Mouse (Mus musculus): ENCODE measurements at regions not wholly inside any gene's neighbourhood (a gene's known extent, or its start where the extent isn't known, plus 50 kb on each side); places are given as distances from the start of the nearest gene placed in this dataset.

- no peak overlapping the region for H3K4me3 ChIP-seq (ENCODE audit: low read depth, low read length)
- ATAC-seq (replicated peaks; ENCODE audit: low FRiP score) (no peak), DNase-seq (ENCODE audit: low spot score) (no peak)
Observed at GRCm38 (mm10) chrX:10984894-10985293, 270.1 kb downstream of the Mid1ip1 start.

GRCm38 (mm10) chrX:10991871-10992210 is 277.0 kb downstream of the Mid1ip1 start:
- H3K9ac ChIP-seq (ENCODE audit: low read length), result no peak overlapping the region
- DNase-seq (ENCODE audit: low spot score) (no peak), ATAC-seq (replicated peaks; ENCODE audit: low FRiP score) (peak; percentile 35; the same call in 1 of the 2 replicates)
- H3K36me3 ChIP-seq (ENCODE audit: control insufficient read depth, insufficient read depth, low read length), result no peaks in the 10 kb centered on the region
- 27% methylated on average over 6 of the region's 6 CpGs for WGBS
- H3K4me1 ChIP-seq (replicated peaks; ENCODE audit: control insufficient read depth, insufficient read depth, low read length), result no peaks in the 10 kb centered on the region; the same call in 1 of the 2 replicates
- H3K9me3 ChIP-seq (ENCODE audit: control insufficient read depth, low read length), result no peaks in the 10 kb centered on the region
- H3K4me2 ChIP-seq (ENCODE audit: low read depth, low read length, severe bottlenecking), result peak overlapping the region; percentile 43; the same call in 1 of the 2 replicates
- no peaks in the 10 kb centered on the region for H3K27me3 ChIP-seq (ENCODE audit: control insufficient read depth, insufficient read depth, low read length)
- peak overlapping the region; percentile 84 for H3K27ac ChIP-seq (ENCODE audit: low read depth, low read length)
- H3K4me3 ChIP-seq (ENCODE audit: low read depth, low read length), result no peak overlapping the region

More at GRCm38 (mm10) chrX:10984894-10985293, 270.1 kb downstream of the Mid1ip1 start:
- no peak overlapping the region for H3K9ac ChIP-seq (ENCODE audit: low read length)
- WGBS, result 92% methylated on average over 7 of the region's 7 CpGs
- H3K36me3 ChIP-seq (ENCODE audit: control insufficient read depth, insufficient read depth, low read length), result no peaks in the 10 kb centered on the region
- H3K27me3 ChIP-seq (ENCODE audit: control insufficient read depth, insufficient read depth, low read length), result no peaks in the 10 kb centered on the region
- H3K27ac ChIP-seq (ENCODE audit: low read depth, low read length), result no peak overlapping the region
- no peaks in the 10 kb centered on the region for H3K4me1 ChIP-seq (replicated peaks; ENCODE audit: control insufficient read depth, insufficient read depth, low read length)
- no peak overlapping the region for H3K4me2 ChIP-seq (ENCODE audit: low read depth, low read length, severe bottlenecking)
- H3K9me3 ChIP-seq (ENCODE audit: control insufficient read depth, low read length), result no peaks in the 10 kb centered on the region

DNA sequence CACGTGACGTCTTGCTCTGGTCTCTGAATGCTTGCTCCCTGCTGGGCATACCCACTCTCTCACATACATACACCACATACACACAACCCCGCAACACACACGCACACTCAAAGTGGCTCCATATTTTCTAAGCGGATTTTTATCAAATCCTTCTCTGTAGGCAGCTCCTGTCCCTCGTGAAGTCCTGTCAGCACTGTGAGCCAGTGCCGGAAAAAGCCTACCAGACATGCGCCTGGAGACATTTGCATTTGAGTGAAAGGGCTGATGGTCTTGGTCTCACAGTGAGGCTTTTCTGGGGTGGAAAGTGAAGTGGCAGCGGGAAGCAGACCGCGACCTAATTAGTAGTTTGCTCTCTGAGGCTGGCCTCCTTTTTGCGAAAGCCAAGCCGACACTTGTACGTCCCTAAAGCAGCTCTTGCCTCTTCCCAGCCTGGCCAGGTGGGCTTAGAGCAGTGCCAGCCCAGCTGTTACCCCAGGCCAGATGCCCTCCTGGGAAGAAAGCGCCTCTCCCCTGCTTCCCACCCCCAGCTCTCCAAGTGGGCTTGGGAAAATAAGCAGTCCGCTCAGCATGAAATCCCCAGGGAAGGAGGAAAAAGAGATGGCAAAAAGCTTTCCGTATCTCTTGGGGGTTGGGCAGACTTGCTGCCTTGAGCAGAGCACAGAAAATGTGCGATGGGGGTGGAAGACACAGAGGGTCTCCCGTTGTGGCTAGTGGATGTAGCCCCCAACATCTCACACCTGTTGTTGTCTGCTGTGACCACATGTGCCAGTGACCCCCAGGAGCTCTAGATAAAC is 277.6 kb downstream of the Mid1ip1 start:
- ATAC-seq (replicated peaks; ENCODE audit: low FRiP score) (peak; percentile 82), DNase-seq (ENCODE audit: low spot score) (peak; percentile 60)
- Histone ChIP-seq H3K4me3 (ENCODE audit: low read depth, low read length) (no peak overlapping the region), H3K4me1 (replicated peaks; ENCODE audit: control insufficient read depth, insufficient read depth, low read length) (no peaks in the 10 kb centered on the region; the same call in 1 of the 2 replicates), H3K4me2 (ENCODE audit: low read depth, low read length, severe bottlenecking) (peak overlapping the region; percentile 43), H3K27ac (ENCODE audit: low read depth, low read length) (peak overlapping the region; percentile 84), H3K27me3 (ENCODE audit: control insufficient read depth, insufficient read depth, low read length) (no peaks in the 10 kb centered on the region), H3K9ac (ENCODE audit: low read length) (peak overlapping the region; percentile 25), H3K36me3 (ENCODE audit: control insufficient read depth, insufficient read depth, low read length) (no peaks in the 10 kb centered on the region), H3K9me3 (ENCODE audit: control insufficient read depth, low read length) (no peaks in the 10 kb centered on the region)
- 26% methylated on average over 19 of the region's 19 CpGs for WGBS

DNA sequence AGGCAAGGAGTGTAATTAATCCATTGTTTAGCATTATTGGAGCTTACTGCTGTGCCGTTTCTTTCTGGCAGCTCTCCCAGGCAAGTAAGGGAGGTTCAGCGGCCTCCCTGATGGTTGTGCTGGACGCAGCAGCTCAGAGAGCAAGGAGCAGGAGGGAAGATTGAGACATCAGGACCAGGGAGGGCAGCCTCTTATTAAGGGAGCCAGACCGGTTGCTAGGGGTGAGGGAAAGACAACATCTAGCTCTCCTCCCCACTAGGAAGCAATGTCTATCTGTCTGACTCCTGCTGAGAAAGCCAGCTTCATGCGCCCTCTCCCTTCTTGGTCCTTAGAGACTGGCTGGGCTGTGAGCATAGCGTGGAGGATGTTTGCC is 278.2 kb downstream of the Mid1ip1 start:
- H3K9me3 ChIP-seq (ENCODE audit: control insufficient read depth, low read length), result no peaks in the 10 kb centered on the region
- H3K4me2 ChIP-seq (ENCODE audit: low read depth, low read length, severe bottlenecking), result peak overlapping the region; percentile 43
- H3K27me3 ChIP-seq (ENCODE audit: control insufficient read depth, insufficient read depth, low read length), result no peaks in the 10 kb centered on the region
- H3K27ac ChIP-seq (ENCODE audit: low read depth, low read length), result peak overlapping the region; percentile 84
- DNase-seq (ENCODE audit: low spot score), result no peak
- H3K4me3 ChIP-seq (ENCODE audit: low read depth, low read length), result no peak overlapping the region
- 0 out of 2 replicates have a peak, but pooled peaks have one; percentile 11 for ATAC-seq (replicated peaks; ENCODE audit: low FRiP score)
- no peaks in the 10 kb centered on the region; the same call in 1 of the 2 replicates for H3K4me1 ChIP-seq (replicated peaks; ENCODE audit: control insufficient read depth, insufficient read depth, low read length)
- no peaks in the 10 kb centered on the region for H3K36me3 ChIP-seq (ENCODE audit: control insufficient read depth, insufficient read depth, low read length)
- 26% methylated on average over 6 of the region's 6 CpGs for WGBS
- H3K9ac ChIP-seq (ENCODE audit: low read length), result no peak overlapping the region; the same call in 1 of the 2 replicates

- no peaks in the 10 kb centered on the region; the same call in 1 of the 2 replicates for H3K4me1 ChIP-seq (replicated peaks; ENCODE audit: control insufficient read depth, insufficient read depth, low read length)
- no peak overlapping the region for H3K4me3 ChIP-seq (ENCODE audit: low read depth, low read length)
- no peaks in the 10 kb centered on the region for H3K36me3 ChIP-seq (ENCODE audit: control insufficient read depth, insufficient read depth, low read length)
- no peak overlapping the region for H3K9ac ChIP-seq (ENCODE audit: low read length)
- DNase-seq (ENCODE audit: low spot score), result no peak
- no peak overlapping the region for H3K4me2 ChIP-seq (ENCODE audit: low read depth, low read length, severe bottlenecking)
- no peak overlapping the region for H3K27ac ChIP-seq (ENCODE audit: low read depth, low read length)
- no peaks in the 10 kb centered on the region for H3K9me3 ChIP-seq (ENCODE audit: control insufficient read depth, low read length)
- H3K27me3 ChIP-seq (ENCODE audit: control insufficient read depth, insufficient read depth, low read length), result no peaks in the 10 kb centered on the region
- ATAC-seq (replicated peaks; ENCODE audit: low FRiP score), result no peak
Observed at GRCm38 (mm10) chrX:10994910-10995309, 280.1 kb downstream of the Mid1ip1 start.

DNA sequence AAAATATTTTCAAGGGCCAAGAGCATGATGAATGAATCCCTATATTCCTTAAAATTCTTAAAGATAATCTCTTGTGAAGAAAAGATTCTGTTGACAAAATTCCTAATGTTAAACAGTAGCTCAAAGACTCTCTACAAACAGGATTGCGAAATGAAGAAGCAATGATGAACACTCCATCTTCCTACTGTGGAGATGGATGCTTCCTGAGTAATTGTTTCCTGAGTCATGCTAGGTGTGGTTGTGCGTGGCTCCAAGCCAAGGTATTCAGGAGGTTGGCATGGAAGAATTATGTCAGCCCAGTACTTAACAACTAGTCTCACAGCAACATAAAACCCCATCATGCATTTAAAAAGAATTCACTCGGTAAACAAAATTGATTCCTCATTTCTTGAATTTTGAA is 286.4 kb downstream of the Mid1ip1 start:
- Histone ChIP-seq H3K4me3 (ENCODE audit: low read depth, low read length) (no peak overlapping the region), H3K27me3 (ENCODE audit: control insufficient read depth, insufficient read depth, low read length) (no peaks in the 10 kb centered on the region), H3K36me3 (ENCODE audit: control insufficient read depth, insufficient read depth, low read length) (no peaks in the 10 kb centered on the region), H3K4me2 (ENCODE audit: low read depth, low read length, severe bottlenecking) (no peak overlapping the region), H3K4me1 (replicated peaks; ENCODE audit: control insufficient read depth, insufficient read depth, low read length) (no peaks in the 10 kb centered on the region), H3K9ac (ENCODE audit: low read length) (no peak overlapping the region), H3K27ac (ENCODE audit: low read depth, low read length) (no peak overlapping the region), H3K9me3 (ENCODE audit: control insufficient read depth, low read length) (no peaks in the 10 kb centered on the region)
- no peak for ATAC-seq (replicated peaks; ENCODE audit: low FRiP score)
- DNase-seq (ENCODE audit: low spot score), result no peak
- WGBS, result 93% methylated on average over 3 of the region's 3 CpGs

DNA sequence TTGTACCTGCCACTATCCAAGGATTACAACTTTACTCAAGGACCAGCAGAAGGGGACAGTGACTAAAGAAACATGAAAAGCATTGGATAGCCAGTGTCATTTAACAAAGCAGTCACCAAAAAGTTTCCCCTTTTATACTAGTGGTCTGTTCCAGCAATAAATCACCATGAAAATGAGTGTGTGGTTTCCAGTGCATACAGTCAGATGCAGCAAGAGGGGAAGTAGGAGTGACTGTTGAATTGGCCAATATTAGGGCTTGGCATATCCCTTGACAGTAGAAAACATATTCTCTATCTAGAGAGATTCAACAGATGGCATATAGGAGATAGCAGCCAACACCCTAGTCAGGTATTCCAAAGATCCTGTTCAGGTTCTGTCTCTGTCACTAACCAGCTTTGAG is 259.8 kb upstream of the H2al1a start:
- ATAC-seq (replicated peaks; ENCODE audit: low FRiP score), result no peak
- H3K27me3 ChIP-seq (ENCODE audit: control insufficient read depth, insufficient read depth, low read length), result no peaks in the 10 kb centered on the region
- H3K27ac ChIP-seq (ENCODE audit: low read depth, low read length), result no peak overlapping the region

GRCm38 (mm10) chrX:11046769-11047168 is 252.3 kb upstream of the H2al1a start:
- Histone ChIP-seq H3K4me1 (replicated peaks; ENCODE audit: control insufficient read depth, insufficient read depth, low read length) (no peaks in the 10 kb centered on the region), H3K36me3 (ENCODE audit: control insufficient read depth, insufficient read depth, low read length) (no peaks in the 10 kb centered on the region)
- no peak for DNase-seq (ENCODE audit: low spot score)

More for the DNA sequence above, 259.8 kb upstream of the H2al1a start:
- no peaks in the 10 kb centered on the region for H3K36me3 ChIP-seq (ENCODE audit: control insufficient read depth, insufficient read depth, low read length)
- no peaks in the 10 kb centered on the region for H3K9me3 ChIP-seq (ENCODE audit: control insufficient read depth, low read length)
- H3K4me3 ChIP-seq (ENCODE audit: low read depth, low read length), result no peak overlapping the region
- no peak for DNase-seq (ENCODE audit: low spot score)
- no peak overlapping the region for H3K4me2 ChIP-seq (ENCODE audit: low read depth, low read length, severe bottlenecking)
- H3K9ac ChIP-seq (ENCODE audit: low read length), result no peak overlapping the region
- H3K4me1 ChIP-seq (replicated peaks; ENCODE audit: control insufficient read depth, insufficient read depth, low read length), result no peaks in the 10 kb centered on the region

DNA sequence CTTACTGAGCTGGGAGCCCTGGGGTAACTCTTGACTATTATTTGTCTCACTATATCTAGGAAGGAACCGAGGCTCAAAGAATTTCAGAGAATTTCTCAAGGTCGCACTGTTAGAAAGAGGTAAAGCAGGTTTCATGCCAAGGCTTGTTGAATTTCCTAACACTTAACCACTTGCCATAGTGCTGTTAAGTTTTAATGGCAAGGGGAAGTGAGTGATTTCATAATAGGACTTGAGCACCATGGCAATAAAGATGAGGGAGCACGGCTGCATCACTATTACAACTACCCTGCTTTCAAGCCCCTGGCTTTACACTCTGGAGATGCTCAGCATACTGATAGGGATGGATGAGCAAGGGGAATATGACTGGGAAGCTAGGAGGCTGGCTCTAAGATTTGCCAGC is 216.9 kb upstream of the H2al1a start:
- no peak for ATAC-seq (replicated peaks; ENCODE audit: low FRiP score)
- Histone ChIP-seq H3K27me3 (ENCODE audit: control insufficient read depth, insufficient read depth, low read length) (no peaks in the 10 kb centered on the region), H3K9me3 (ENCODE audit: control insufficient read depth, low read length) (no peaks in the 10 kb centered on the region), H3K36me3 (ENCODE audit: control insufficient read depth, insufficient read depth, low read length) (no peaks in the 10 kb centered on the region), H3K27ac (ENCODE audit: low read depth, low read length) (no peak overlapping the region), H3K4me3 (ENCODE audit: low read depth, low read length) (no peak overlapping the region), H3K4me2 (ENCODE audit: low read depth, low read length, severe bottlenecking) (no peak overlapping the region), H3K4me1 (replicated peaks; ENCODE audit: control insufficient read depth, insufficient read depth, low read length) (no peaks in the 10 kb centered on the region), H3K9ac (ENCODE audit: low read length) (no peak overlapping the region)
- WGBS, result 67% methylated on average over 3 of the region's 3 CpGs
- no peak for DNase-seq (ENCODE audit: low spot score)

More at GRCm38 (mm10) chrX:11046769-11047168, 252.3 kb upstream of the H2al1a start:
- H3K27me3 ChIP-seq (ENCODE audit: control insufficient read depth, insufficient read depth, low read length), result no peaks in the 10 kb centered on the region
- 86% methylated on average over 3 of the region's 3 CpGs for WGBS
- ATAC-seq (replicated peaks; ENCODE audit: low FRiP score), result no peak
- no peak overlapping the region for H3K4me3 ChIP-seq (ENCODE audit: low read depth, low read length)
- no peak overlapping the region for H3K9ac ChIP-seq (ENCODE audit: low read length)
- H3K9me3 ChIP-seq (ENCODE audit: control insufficient read depth, low read length), result no peaks in the 10 kb centered on the region
- H3K27ac ChIP-seq (ENCODE audit: low read depth, low read length), result no peak overlapping the region
- H3K4me2 ChIP-seq (ENCODE audit: low read depth, low read length, severe bottlenecking), result no peak overlapping the region

Measured in forebrain, embryonic 11.5 days (tissue).